Mouse (Mus musculus) lung, postnatal 0 days (tissue): ENCODE measurements around the gene Rflna. TPM values are rescaled to one million over a fixed set of nuclear protein-coding genes. Genes with fewer than 3 reads are reported as not detected.
A peak's percentile ranks its signal among the peaks of the same experiment; 100 is the strongest.

Experiments used
- ATAC-seq: fragments of 200-750 bp; cut with Nextera tagmentation; 2 replicates; pipeline ENCODE4 v1.8.0; 2017; ENCODE audit warnings: moderate library complexity
- DNase-seq: peaks from one replicate; pipeline ENCODE4 v3.0.0-alpha.2; 2016; ENCODE audit warnings: low spot score
- H3K27ac ChIP-seq: fragments of 300-500 bp; sonication (generic); 2 replicates; pipeline ENCODE4 v1.5.1; 2014; ENCODE audit warnings: antibody characterized with exemption, mild to moderate bottlenecking, low read length, mixed read lengths
- H3K27me3 ChIP-seq: fragments of 300-500 bp; sonication (generic); replicated peaks from 2 replicates; pipeline ENCODE4 v1.6.1; 2014; ENCODE audit warnings: low read length, mixed read lengths; ENCODE audit not compliant: insufficient read depth
- H3K36me3 ChIP-seq: fragments of 300-500 bp; sonication (generic); 2 replicates; pipeline ENCODE4 v1.6.1; 2014; ENCODE audit warnings: low read length, mixed read lengths; ENCODE audit not compliant: insufficient read depth
- H3K4me1 ChIP-seq: fragments of 300-500 bp; sonication (generic); 2 replicates; pipeline ENCODE4 v1.6.1; 2014; ENCODE audit warnings: antibody characterized with exemption, low read depth, low read length, mixed read lengths; ENCODE audit not compliant: insufficient read depth
- H3K4me2 ChIP-seq: fragments of 300-500 bp; sonication (generic); replicated peaks from 2 replicates; pipeline ENCODE4 v1.6.1; 2014; ENCODE audit warnings: low read depth, mild to moderate bottlenecking, low read length, moderate library complexity, mixed read lengths
- H3K4me3 ChIP-seq: fragments of 300-500 bp; sonication (generic); 2 replicates; pipeline ENCODE4 v1.5.1; 2014; ENCODE audit warnings: low read depth, low read length
- H3K9ac ChIP-seq: fragments of 300-500 bp; sonication (generic); replicated peaks from 2 replicates; pipeline ENCODE4 v1.6.1; 2014; ENCODE audit warnings: low read depth, mild to moderate bottlenecking
- H3K9me3 ChIP-seq: fragments of 300-500 bp; sonication (generic); 2 replicates; pipeline ENCODE4 v1.6.1; 2016; ENCODE audit warnings: low read length, mixed read lengths
- CTCF ChIP-seq: IDR thresholded peaks from 2 replicates; pipeline ENCODE4 v1.5.1; 2016; ENCODE audit warnings: antibody characterized with exemption, mild to moderate bottlenecking
- EP300 ChIP-seq: IDR thresholded peaks from 2 replicates; pipeline ENCODE4 v1.6.1; 2016; ENCODE audit warnings: antibody characterized with exemption, mild to moderate bottlenecking, control low read depth
- WGBS: fragments of 180-500 bp; shearing (Covaris S2); extraction: QIAGEN DNeasy Blood & Tissue Kit; methylation state at CpG from one replicate; pipeline ENCODE4 v1.1.7; 2014; 5-methylcytosine and 5-hydroxymethylcytosine counted together
- polyA plus RNA-seq: library from polyadenylated mRNA; unstranded; fragments of >200 nt; fragmentation: Nextera tagmentation; extraction: Ambion mirVana; gene quantifications from 2 replicates; pipeline ENCODE4 v1.2.1, GENCODE M21; 2015

Rflna gene
- polyA plus RNA-seq, 1 experiment from 2014 or later: 15.6 TPM

- ATAC-seq: no peak
- no peaks in the 10 kb centered on the region for H3K27me3 ChIP-seq
- no peak overlapping the region for H3K4me3 ChIP-seq
- DNase-seq: no peak
- no peaks in the 10 kb centered on the region for H3K4me1 ChIP-seq
- TF ChIP-seq CTCF (no peak), EP300 (no peak)
- no peak overlapping the region for H3K9ac ChIP-seq
- 71% methylated on average over 9 of the region's 9 CpGs for WGBS
- H3K4me2 ChIP-seq: no peak overlapping the region
- H3K27ac ChIP-seq: no peak overlapping the region
- H3K36me3 ChIP-seq: peaks cover 46% of the 10 kb centered on the region
- H3K9me3 ChIP-seq: no peaks in the 10 kb centered on the region
Observed at GRCm38 (mm10) chr5:125041578-125041977, 38.6 kb downstream of the Rflna start.

- Histone ChIP-seq H3K4me2 (no peak overlapping the region), H3K27ac (no peak overlapping the region), H3K36me3 (peaks cover 47% of the 10 kb centered on the region), H3K27me3 (no peaks in the 10 kb centered on the region), H3K4me3 (no peak overlapping the region), H3K9me3 (no peaks in the 10 kb centered on the region), H3K4me1 (no peaks in the 10 kb centered on the region), H3K9ac (no peak overlapping the region)
- 90% methylated on average over 6 of the region's 6 CpGs for WGBS
- ATAC-seq (no peak), DNase-seq (no peak)
- no peak for TF ChIP-seq EP300
- no peak for TF ChIP-seq CTCF
Observed at GRCm38 (mm10) chr5:125043448-125043847, 40.4 kb downstream of the Rflna start.

GRCm38 (mm10) chr5:125045202-125045601 is 42.2 kb downstream of the Rflna start:
- peaks cover 50% of the 10 kb centered on the region for H3K36me3 ChIP-seq
- H3K27ac ChIP-seq: no peak overlapping the region
- no peak overlapping the region for H3K4me3 ChIP-seq
- no peaks in the 10 kb centered on the region for H3K27me3 ChIP-seq
- no peak for ATAC-seq
- no peak overlapping the region for H3K9ac ChIP-seq
- 86% methylated on average over 5 of the region's 5 CpGs for WGBS
- no peak overlapping the region for H3K4me2 ChIP-seq
- no peaks in the 10 kb centered on the region for H3K9me3 ChIP-seq
- H3K4me1 ChIP-seq: no peaks in the 10 kb centered on the region
- TF ChIP-seq EP300: no peak
- TF ChIP-seq CTCF: no peak
- no peak for DNase-seq

GRCm38 (mm10) chr5:125046436-125046835 is 43.4 kb downstream of the Rflna start:
- H3K36me3 ChIP-seq: peaks cover 58% of the 10 kb centered on the region
- H3K4me3 ChIP-seq: no peak overlapping the region
- TF ChIP-seq EP300 (no peak), CTCF (no peak)
- no peaks in the 10 kb centered on the region; the same call in 1 of the 2 replicates for H3K4me1 ChIP-seq
- ATAC-seq (peak; percentile 10; the same call in 1 of the 2 replicates), DNase-seq (no peak)
- no peaks in the 10 kb centered on the region for H3K9me3 ChIP-seq
- H3K4me2 ChIP-seq: no peak overlapping the region
- no peaks in the 10 kb centered on the region for H3K27me3 ChIP-seq
- 56% methylated on average over 5 of the region's 5 CpGs for WGBS
- no peak overlapping the region for H3K27ac ChIP-seq
- no peak overlapping the region for H3K9ac ChIP-seq

GRCm38 (mm10) chr5:125049481-125049880 is 46.5 kb downstream of the Rflna start:
- Histone ChIP-seq H3K4me3 (no peak overlapping the region), H3K36me3 (peaks cover 49% of the 10 kb centered on the region), H3K27me3 (no peaks in the 10 kb centered on the region), H3K9ac (no peak overlapping the region), H3K9me3 (no peaks in the 10 kb centered on the region), H3K4me2 (no peak overlapping the region), H3K4me1 (peaks cover 17% of the 10 kb centered on the region), H3K27ac (no peak overlapping the region)
- ATAC-seq: no peak
- 82% methylated on average over 4 of the region's 4 CpGs for WGBS
- no peak for DNase-seq
- TF ChIP-seq CTCF (no peak), EP300 (no peak)

GRCm38 (mm10) chr5:125052237-125052602 is 49.2 kb downstream of the Rflna start:
- ATAC-seq (peak; percentile 37), DNase-seq (no peak)
- H3K27ac ChIP-seq: peak overlapping the region; percentile 69
- H3K4me3 ChIP-seq: no peak overlapping the region
- WGBS: 47% methylated on average over 10 of the region's 10 CpGs
- H3K27me3 ChIP-seq: no peaks in the 10 kb centered on the region
- peaks cover 32% of the 10 kb centered on the region for H3K4me1 ChIP-seq
- peaks cover 28% of the 10 kb centered on the region for H3K36me3 ChIP-seq
- no peak overlapping the region for H3K9ac ChIP-seq
- no peaks in the 10 kb centered on the region for H3K9me3 ChIP-seq
- no peak overlapping the region for H3K4me2 ChIP-seq
- TF ChIP-seq CTCF: no peak
- TF ChIP-seq EP300: peak; percentile 40; the same call in 1 of the 2 replicates
